Mouse (Mus musculus): ENCODE measurements at regions not wholly inside any gene's neighbourhood (a gene's known extent, or its start where the extent isn't known, plus 50 kb on each side); places are given as distances from the start of the nearest gene placed in this dataset.
A peak's percentile ranks its signal among the peaks of the same experiment; 100 is the strongest.

DNA sequence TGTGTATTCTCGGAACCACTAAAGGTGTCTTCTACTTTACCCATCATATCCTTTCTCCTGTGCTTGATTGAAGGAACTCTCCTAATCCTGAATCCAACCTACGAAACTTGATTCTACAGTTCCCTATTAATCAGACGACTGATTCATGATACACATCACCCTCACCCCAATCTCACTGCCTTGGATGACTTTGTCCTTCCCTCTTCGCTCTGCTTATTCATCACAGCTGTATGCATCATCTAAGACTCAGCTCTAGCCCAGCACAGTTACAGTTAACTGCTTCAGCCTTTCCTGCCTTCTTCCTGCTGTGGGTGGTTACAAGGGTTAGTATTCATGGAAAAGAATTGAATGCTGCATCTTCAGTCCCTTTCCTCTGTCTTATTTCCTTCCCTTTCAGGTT, 640.1 kb upstream of the Cited2 start:
- no peak for DNase-seq

DNA sequence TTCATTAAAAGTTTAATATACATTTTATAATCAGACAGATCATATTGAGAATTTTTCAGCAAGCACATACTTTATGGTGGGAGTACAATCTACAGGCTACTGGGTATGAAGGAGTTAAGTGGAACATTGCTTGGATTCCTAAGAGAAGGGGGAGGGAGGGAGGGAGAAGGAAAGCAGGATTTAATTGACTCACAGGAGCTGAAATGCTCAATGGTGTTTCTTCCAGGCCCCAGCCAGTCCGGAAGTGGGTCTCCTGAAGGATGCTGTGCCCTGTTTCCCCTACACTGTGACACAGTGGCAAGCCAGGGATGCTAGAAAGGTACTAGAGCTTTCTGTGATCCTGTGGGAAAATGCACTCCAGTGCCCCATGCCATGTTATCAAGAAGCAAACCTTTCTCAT, 621.0 kb upstream of the Cited2 start:
- DNase-seq: no peak

GRCm38 (mm10) chr10:17103416-17103815, 619.6 kb upstream of the Cited2 start:
- DNase-seq: no peak

- no peak for DNase-seq
These were observed 616.2 kb upstream of the Cited2 start for GRCm38 (mm10) chr10:17106831-17107230.

- DNase-seq: no peak
These were observed 611.9 kb upstream of the Cited2 start for GRCm38 (mm10) chr10:17111071-17111470.

- DNase-seq: no peak
These were observed 608.2 kb upstream of the Cited2 start for GRCm38 (mm10) chr10:17114805-17115204.

GRCm38 (mm10) chr10:17129391-17130163, 593.4 kb upstream of the Cited2 start:
- DNase-seq: peak; percentile 74 to 86

DNA sequence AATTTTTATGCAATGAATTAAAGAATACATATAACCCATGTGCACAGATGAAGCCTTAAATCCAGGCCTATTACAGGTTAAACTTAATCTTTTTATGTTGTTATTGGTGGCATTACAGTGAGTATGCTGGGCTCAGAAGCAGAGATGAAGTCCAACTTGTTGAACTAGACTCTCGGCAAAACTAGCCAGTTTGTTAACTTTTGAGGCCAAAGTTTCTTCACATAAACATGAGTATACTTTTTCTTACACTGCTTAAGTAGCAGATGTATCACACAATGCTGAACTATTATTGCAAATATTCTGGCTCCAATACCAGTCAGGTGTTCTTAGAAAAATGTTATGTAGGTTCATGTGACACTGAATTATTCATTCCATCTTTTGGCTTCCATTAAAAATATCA, 592.4 kb upstream of the Cited2 start:
- no peak for DNase-seq

GRCm38 (mm10) chr10:17131763-17132162, 591.3 kb upstream of the Cited2 start:
- DNase-seq: peak; percentile 50 to 52

DNA sequence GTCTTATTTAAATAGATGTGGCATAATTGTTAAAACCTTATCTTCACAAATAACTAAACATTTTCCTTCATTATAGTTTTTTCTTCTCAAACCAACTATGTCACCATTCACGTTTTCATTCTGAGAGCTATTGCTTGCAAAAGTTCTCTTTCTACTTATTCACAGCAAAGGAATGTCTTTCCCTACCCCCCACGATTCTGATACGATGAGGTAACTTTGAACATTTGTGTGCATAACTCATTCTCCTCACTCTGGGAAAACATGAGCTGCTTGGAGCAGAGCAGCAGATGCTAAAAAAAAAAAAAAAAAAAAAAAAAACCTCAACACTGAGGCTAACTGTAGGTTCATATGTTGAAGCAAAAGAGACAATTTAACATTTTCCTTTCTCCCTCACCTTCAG, 547.6 kb upstream of the Cited2 start:
- no peak for DNase-seq

- DNase-seq: no peak
These were observed 546.0 kb upstream of the Cited2 start for GRCm38 (mm10) chr10:17177054-17177453.

GRCm38 (mm10) chr10:17177503-17178278, 545.3 kb upstream of the Cited2 start:
- DNase-seq: no peak

DNA sequence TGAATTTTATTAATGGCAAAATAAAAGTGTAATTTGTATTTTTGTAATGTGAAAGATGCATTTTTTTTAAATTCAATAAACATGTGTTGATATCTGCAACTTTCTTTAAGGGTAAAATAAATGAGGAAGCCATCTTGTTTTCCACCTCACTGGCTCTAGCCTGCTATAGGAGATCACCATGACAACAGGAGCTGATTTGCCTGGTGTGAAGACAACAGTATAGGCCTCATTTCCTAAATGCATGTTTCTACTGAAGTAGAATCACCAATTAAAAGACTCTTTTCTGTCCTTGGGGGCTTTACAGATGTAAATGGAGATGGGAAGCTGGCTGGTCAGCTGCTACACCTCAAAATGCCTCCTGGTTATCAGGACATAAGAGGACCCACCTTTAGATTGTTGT, 544.4 kb upstream of the Cited2 start:
- DNase-seq: no peak

- DNase-seq: no peak
These were observed 538.6 kb upstream of the Cited2 start for GRCm38 (mm10) chr10:17184418-17184817.

- DNase-seq: no peak
These were observed 526.8 kb upstream of the Cited2 start for GRCm38 (mm10) chr10:17196205-17196604.

DNA sequence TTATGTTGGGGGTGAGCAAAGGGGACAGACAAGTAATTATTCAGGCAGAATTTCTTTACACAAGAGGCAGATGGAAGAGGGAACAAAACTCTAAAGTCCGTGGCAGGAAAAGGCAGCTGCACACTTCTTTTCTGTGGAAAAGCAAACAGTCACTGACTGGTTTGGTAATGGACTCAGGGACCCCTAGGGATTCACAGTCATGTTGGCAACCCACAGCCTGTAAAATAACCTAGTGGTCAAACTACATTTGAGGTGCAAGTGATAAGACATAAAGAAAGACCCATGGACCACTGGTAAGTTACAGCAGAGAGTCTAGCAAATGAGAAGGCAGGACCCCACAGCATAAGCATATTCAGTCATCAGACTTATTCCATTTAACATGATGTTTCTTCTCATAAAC, 526.4 kb upstream of the Cited2 start:
- no peak for DNase-seq

DNA sequence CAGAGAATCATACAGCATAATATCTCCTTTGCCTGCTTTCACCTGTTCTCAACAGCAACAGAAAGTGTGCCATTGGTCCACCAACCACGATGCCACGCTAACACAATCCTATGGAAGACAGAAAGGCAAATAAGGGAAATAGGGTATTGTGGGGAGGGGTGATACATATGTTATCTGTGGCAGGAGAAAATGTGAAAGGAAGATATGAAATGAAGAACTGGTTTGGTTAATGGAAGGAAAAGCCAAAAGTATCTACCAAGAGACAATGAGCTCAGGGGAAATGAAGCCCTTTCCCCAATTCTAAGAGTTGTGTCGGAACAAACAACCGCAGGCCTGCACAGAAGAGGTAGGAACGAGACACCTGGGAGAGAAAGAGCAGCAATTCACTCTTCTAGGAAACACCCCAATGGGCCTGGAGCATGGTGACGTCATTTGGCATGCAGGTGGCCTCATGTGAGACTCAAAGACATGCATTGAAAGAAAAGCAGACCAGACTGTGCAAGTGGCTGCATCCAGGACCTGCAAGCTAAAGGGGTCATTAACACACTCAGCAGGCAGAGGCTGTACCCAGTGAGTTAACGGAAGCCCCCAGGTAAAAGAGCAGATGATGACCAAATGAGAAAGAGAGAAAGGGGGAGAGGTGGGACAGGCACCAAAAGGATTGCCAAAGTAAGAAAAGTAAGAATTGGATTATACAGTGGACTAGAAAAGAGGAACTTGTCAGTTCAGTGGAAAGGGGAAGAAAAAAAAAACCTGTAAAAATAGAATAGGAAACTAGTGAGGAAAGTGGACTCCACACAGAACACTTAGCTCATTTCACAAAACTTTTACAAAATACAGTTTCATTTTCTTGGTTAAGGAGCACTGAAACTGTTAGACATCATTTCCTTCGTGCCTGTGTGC, 522.2 kb upstream of the Cited2 start:
- DNase-seq: no peak

DNA sequence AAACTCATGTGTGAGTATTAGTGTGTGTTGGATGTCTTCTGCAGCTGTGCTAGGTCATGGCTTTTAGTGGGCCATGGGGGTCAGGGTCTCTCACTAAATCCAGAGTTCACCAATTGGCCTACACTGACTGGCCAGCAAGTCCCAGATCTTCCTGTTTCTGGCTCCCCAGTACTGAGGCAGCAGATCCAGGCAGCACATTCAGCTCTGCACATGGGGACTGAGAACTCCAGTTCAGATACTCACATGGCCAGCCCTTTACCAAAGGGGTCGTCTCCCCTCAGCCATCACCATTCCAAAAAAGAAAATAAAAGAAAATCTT, 521.6 kb upstream of the Cited2 start:
- no peak for DNase-seq

- peak in 1 of 2 experiments; percentile 14 for DNase-seq
These were observed 520.2 kb upstream of the Cited2 start for GRCm38 (mm10) chr10:17202556-17203415.

DNA sequence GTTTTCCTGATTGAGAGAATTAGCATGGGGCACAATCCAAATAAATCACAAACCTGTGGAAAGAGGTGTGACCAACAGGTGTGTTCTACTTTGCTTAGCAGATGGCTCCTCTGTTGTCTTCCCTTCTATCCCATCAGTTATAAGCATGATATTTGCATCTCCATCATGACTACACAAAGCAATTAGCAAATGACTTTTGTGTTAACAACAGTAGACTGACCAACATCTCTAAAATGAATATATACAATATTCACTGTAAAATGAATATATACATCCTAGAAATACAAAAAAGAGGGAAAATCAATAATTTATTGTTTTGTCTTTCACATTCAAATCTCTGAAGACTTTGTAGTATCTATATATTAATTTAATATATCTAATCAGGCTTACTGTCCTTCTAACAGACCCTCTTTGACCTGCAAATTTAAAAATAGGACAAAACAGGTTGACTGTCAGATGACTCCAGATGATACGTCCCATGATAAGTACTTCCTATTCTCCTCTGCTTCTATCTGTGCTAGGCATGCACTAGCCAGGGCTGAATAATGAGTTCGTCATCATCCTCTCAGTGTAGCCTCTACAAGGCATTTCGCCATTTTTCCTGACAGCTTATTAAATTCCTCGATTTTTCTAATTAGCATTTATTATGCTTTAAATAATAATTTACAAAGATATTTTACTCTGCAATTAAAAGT, 519.5 kb upstream of the Cited2 start:
- no peak for DNase-seq

DNA sequence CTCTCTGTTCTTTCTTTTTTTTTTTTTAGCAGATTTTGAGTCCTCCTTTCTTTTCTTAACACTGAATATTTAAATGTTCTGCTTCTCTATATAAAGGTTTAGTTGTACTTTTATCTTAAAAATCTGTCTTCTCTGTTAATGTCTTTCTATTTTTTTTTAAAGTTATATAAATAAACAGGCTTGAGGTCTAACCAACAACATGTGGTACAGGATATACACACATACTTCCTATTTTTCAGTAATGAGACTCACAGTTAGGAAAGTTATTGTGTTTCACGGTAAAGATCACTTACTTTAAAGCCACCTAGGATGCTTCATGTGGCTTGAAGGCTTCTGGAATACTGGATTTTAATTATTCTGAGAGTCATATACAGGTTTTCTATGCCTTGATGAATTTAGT, 518.9 kb upstream of the Cited2 start:
- DNase-seq: no peak
